Mouse (Mus musculus): ENCODE measurements at regions not wholly inside any gene's neighbourhood (a gene's known extent, or its start where the extent isn't known, plus 50 kb on each side); places are given as distances from the start of the nearest gene placed in this dataset.

GRCm38 (mm10) chr3:121902246-121902645 is 50.1 kb upstream of the Arhgap29 start:
- DNase-seq (ENCODE audit: low read depth, low spot score): no peak

GRCm38 (mm10) chr3:121900429-121900844 is 51.9 kb upstream of the Arhgap29 start:
- 71% methylated on average over 8 of the region's 8 CpGs for WGBS
- DNase-seq (ENCODE audit: low read depth, low spot score): no peak

More at GRCm38 (mm10) chr3:121902246-121902645, 50.1 kb upstream of the Arhgap29 start:
- WGBS: 91% methylated on average over 15 of the region's 15 CpGs

- no peak for DNase-seq (ENCODE audit: low read depth, low spot score)
- WGBS: 61% methylated on average over 14 of the region's 14 CpGs
Observed at GRCm38 (mm10) chr3:121897821-121898574, 54.3 kb upstream of the Arhgap29 start.

- 38% methylated on average over 7 of the region's 7 CpGs for WGBS
- no peak for DNase-seq (ENCODE audit: low read depth, low spot score)
Observed at GRCm38 (mm10) chr3:121893606-121894005, 58.7 kb upstream of the Arhgap29 start.

- WGBS: 86% methylated on average over 3 of the region's 3 CpGs
- DNase-seq (ENCODE audit: low read depth, low spot score): no peak
Observed at GRCm38 (mm10) chr3:121892675-121893074, 59.7 kb upstream of the Arhgap29 start.

GRCm38 (mm10) chr3:121891338-121891737 is 61.0 kb upstream of the Arhgap29 start:
- DNase-seq (ENCODE audit: low read depth, low spot score): no peak
- 40% methylated on average over 9 of the region's 9 CpGs for WGBS

GRCm38 (mm10) chr3:121890563-121890962 is 61.8 kb upstream of the Arhgap29 start:
- WGBS: 54% methylated on average over 5 of the region's 5 CpGs
- DNase-seq (ENCODE audit: low read depth, low spot score): no peak

GRCm38 (mm10) chr3:121886870-121887605 is 65.3 kb upstream of the Arhgap29 start:
- WGBS: 37% methylated on average over 15 of the region's 15 CpGs
- no peak for DNase-seq (ENCODE audit: low read depth, low spot score)

GRCm38 (mm10) chr3:121886309-121886708 is 66.0 kb upstream of the Arhgap29 start:
- WGBS: 82% methylated on average over 10 of the region's 10 CpGs
- no peak for DNase-seq (ENCODE audit: low read depth, low spot score)

GRCm38 (mm10) chr3:121885265-121886178 is 66.8 kb upstream of the Arhgap29 start:
- no peak for DNase-seq (ENCODE audit: low read depth, low spot score)
- WGBS: 39% methylated on average over 10 of the region's 10 CpGs

- WGBS: 21% methylated on average over 18 of the region's 18 CpGs
- peak; percentile 70 for DNase-seq (ENCODE audit: low read depth, low spot score)
Observed at GRCm38 (mm10) chr3:121884328-121885248, 67.8 kb upstream of the Arhgap29 start.

- no peak for DNase-seq (ENCODE audit: low read depth, low spot score)
- WGBS: 63% methylated on average over 8 of the region's 8 CpGs
Observed at GRCm38 (mm10) chr3:121880355-121880754, 65.3 kb upstream of the Abcd3 start.

- WGBS: 31% methylated on average over 4 of the region's 4 CpGs
- peak; percentile 79 for DNase-seq (ENCODE audit: low read depth, low spot score)
Observed at GRCm38 (mm10) chr3:121875072-121875471, 60.0 kb upstream of the Abcd3 start.

GRCm38 (mm10) chr3:121874576-121874975 is 59.5 kb upstream of the Abcd3 start:
- DNase-seq (ENCODE audit: low read depth, low spot score): peak; percentile 82
- 37% methylated on average over 1 of the region's 1 CpGs for WGBS

- no peak for DNase-seq (ENCODE audit: low read depth, low spot score)
- WGBS: 94% methylated on average over 2 of the region's 2 CpGs
Observed at GRCm38 (mm10) chr3:121873572-121873971, 58.5 kb upstream of the Abcd3 start.

- DNase-seq (ENCODE audit: low read depth, low spot score): no peak
- 90% methylated on average over 3 of the region's 3 CpGs for WGBS
Observed at GRCm38 (mm10) chr3:121872685-121873084, 57.6 kb upstream of the Abcd3 start.

- WGBS: 93% methylated on average over 4 of the region's 4 CpGs
- DNase-seq (ENCODE audit: low read depth, low spot score): no peak
Observed at GRCm38 (mm10) chr3:121871795-121872194, 56.7 kb upstream of the Abcd3 start.

- 80% methylated on average over 6 of the region's 6 CpGs for WGBS
- DNase-seq (ENCODE audit: low read depth, low spot score): no peak
Observed at GRCm38 (mm10) chr3:121870726-121871125, 55.6 kb upstream of the Abcd3 start.

GRCm38 (mm10) chr3:121869694-121870093 is 54.6 kb upstream of the Abcd3 start:
- no peak for DNase-seq (ENCODE audit: low read depth, low spot score)
- WGBS: 72% methylated on average over 4 of the region's 4 CpGs
